Mouse (Mus musculus) testis, adult 10 weeks (tissue): ENCODE data around the gene Dmwd. TPM values are rescaled to one million over a fixed set of nuclear protein-coding genes. Genes with fewer than 3 reads are reported as not detected.

Experiments used
- polyA plus RNA-seq: library from polyadenylated mRNA; stranded (reverse); fragments of 350-450 nt; fragmentation: Illumina TruSeq; extraction: RNeasy Lipid Tissue Mini Kit (QIAGEN cat#74804); gene quantifications from one replicate; pipeline ENCODE4 v1.2.3, GENCODE M21; 2014; ENCODE audit warnings: low read depth, low replicate concordance

Dmwd gene
- 2.8 TPM for polyA plus RNA-seq

GRCm38 (mm10) chr7:19075723-19076585 lies at the start of gene Dmwd:
TSS of gene Dmwd (plus strand) at chr7:19076227.

GRCm38 (mm10) chr7:19054047-19054776 lies 21.8 kb upstream of the Dmwd start, which contains the start of gene Rsph6a:
TSS of gene Rsph6a (plus strand) at chr7:19054690.

GRCm38 (mm10) chr7:19083701-19084100 lies 7.7 kb downstream of the Dmwd start, which contains the start of gene Dmpk:
TSS of gene Dmpk (plus strand) at chr7:19083849.

GRCm38 (mm10) chr7:19094471-19094825 lies 18.4 kb downstream of the Dmwd start, which contains the start of gene Six5:
TSS of gene Six5 (plus strand) at chr7:19094594.

GRCm38 (mm10) chr7:19118028-19118771 lies 42.2 kb downstream of the Dmwd start, which contains the start of gene Gm4969:
TSS of gene Gm4969 (minus strand) at chr7:19118368.

GRCm38 (mm10) chr7:19119631-19120429 lies 43.8 kb downstream of the Dmwd start, which contains the start of gene Fbxo46:
TSS of gene Fbxo46 (plus strand) at chr7:19119859.

Other genes starting within 250 kb of the Dmwd start
- 1.1 TPM for gene Mill2, start 236.3 kb upstream of the Dmwd start, polyA plus RNA-seq
- gene Pglyrp1, start 204.9 kb upstream of the Dmwd start, polyA plus RNA-seq, result not detected
- gene Ccdc61, start 165.8 kb upstream of the Dmwd start, polyA plus RNA-seq, result 2.5 TPM
- gene Nova2, start 150.3 kb upstream of the Dmwd start, polyA plus RNA-seq, result 0.66 TPM
- not detected for gene Nanos2, start 88.8 kb upstream of the Dmwd start, polyA plus RNA-seq
- gene Mypop, start 85.0 kb upstream of the Dmwd start, polyA plus RNA-seq, result 1.3 TPM
- gene Irf2bp1, start 72.2 kb upstream of the Dmwd start, polyA plus RNA-seq, result 0.39 TPM
- gene Foxa3, start 52.7 kb upstream of the Dmwd start, polyA plus RNA-seq, result 0.42 TPM
- 12.0 TPM for gene Sympk, start 51.9 kb upstream of the Dmwd start, polyA plus RNA-seq
- gene Rsph6a, start 21.5 kb upstream of the Dmwd start, polyA plus RNA-seq, result 9.7 TPM
- 2.4 TPM for gene Dmpk, start 7.6 kb downstream of the Dmwd start, polyA plus RNA-seq
- 0.25 TPM for gene Six5, start 18.4 kb downstream of the Dmwd start, polyA plus RNA-seq
- gene Gm4969, start 42.1 kb downstream of the Dmwd start, polyA plus RNA-seq, result 5.8 TPM
- gene Fbxo46, start 43.6 kb downstream of the Dmwd start, polyA plus RNA-seq, result 0.88 TPM
- 3.1 TPM for gene Qpctl, start 73.1 kb downstream of the Dmwd start, polyA plus RNA-seq
- 5.1 TPM for gene Snrpd2, start 73.5 kb downstream of the Dmwd start, polyA plus RNA-seq
- 3.4 TPM for gene Gipr, start 89.9 kb downstream of the Dmwd start, polyA plus RNA-seq
- 0.31 TPM for gene Eml2, start 100.2 kb downstream of the Dmwd start, polyA plus RNA-seq
- 2.3 TPM for gene Gpr4, start 136.3 kb downstream of the Dmwd start, polyA plus RNA-seq
- gene Opa3, start 152.1 kb downstream of the Dmwd start, polyA plus RNA-seq, result 3.4 TPM
- gene Vasp, start 195.6 kb downstream of the Dmwd start, polyA plus RNA-seq, result 50.9 TPM
- not detected for gene Ppm1n, start 203.8 kb downstream of the Dmwd start, polyA plus RNA-seq
- gene Rtn2, start 206.4 kb downstream of the Dmwd start, polyA plus RNA-seq, result 0.62 TPM
- 0.28 TPM for gene Fosb, start 233.8 kb downstream of the Dmwd start, polyA plus RNA-seq